ENCODE assay signal across 7 mouse cellular contexts in the genomic region with DNA sequence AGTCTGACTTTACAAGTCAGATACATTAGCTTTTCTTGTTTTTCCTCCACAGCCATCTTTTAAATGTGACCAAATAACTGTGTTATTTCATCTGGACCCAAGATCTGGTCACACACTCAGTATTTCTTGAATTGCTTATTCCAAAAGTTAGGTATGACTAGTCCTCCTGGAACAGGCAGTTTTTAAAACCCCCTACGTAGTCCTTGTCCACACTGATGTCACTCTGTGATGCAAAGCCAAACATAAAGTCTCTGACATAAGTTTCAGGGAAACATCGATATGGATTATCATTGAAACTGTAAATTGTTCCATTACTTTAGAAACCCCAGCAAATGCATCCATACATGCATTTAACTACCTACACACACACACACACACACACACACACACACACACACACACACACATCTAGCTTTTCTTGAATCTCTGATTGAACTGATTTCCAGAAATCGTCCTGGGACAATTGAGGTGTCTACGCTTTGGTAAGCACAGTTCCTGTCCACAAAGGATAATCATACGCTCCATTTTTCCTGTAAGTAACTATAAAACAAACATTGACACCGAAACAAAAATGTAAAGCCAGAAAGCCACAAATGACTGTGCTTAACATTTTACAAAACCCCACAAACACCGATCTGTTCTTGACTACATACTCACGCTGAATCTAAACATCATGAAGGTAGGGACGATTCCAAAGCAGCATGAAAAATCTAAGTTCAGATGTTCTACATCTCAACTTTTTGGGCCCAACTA. TPM values are rescaled to one million over a fixed set of nuclear protein-coding genes. Genes with fewer than 3 reads are reported as not detected.
DNase-seq lines count a peak whose midpoint lies in the region; ATAC-seq and TF ChIP-seq lines count a peak whose summit lies in the region.

No protein-coding gene starts in this region.

- peak overlapping the region; percentile 89 for H3K9ac ChIP-seq in embryonic facial prominence, embryonic 14.5 days (ENCODE audit: low read depth, low read length)
- H3K9ac ChIP-seq in limb, embryonic 11.5 days (ENCODE audit: low read length) = peak overlapping the region; percentile 90
- H3K9ac ChIP-seq in stomach, embryonic 15.5 days = peak overlapping the region; percentile 84; the same call in 1 of the 2 replicates

- ATAC-seq in embryonic facial prominence, embryonic 14.5 days (ENCODE audit: low read depth) = no peak
- ATAC-seq in limb, embryonic 11.5 days (ENCODE audit: insufficient number of reproducible peaks, low FRiP score, low TSS enrichment, low read depth) = no peak
- no peak for ATAC-seq in stomach, embryonic 15.5 days (ENCODE audit: insufficient read depth, low FRiP score, low read depth)

- H3K27ac ChIP-seq in spleen, adult 2 months (ENCODE audit: insufficient read depth, low read length) = no peak overlapping the region
- H3K27ac ChIP-seq in embryonic facial prominence, embryonic 14.5 days (replicated peaks; ENCODE audit: low read depth, low read length) = no peak overlapping the region; the same call in 1 of the 2 replicates
- H3K27ac ChIP-seq in limb, embryonic 11.5 days (replicated peaks; ENCODE audit: low read depth, low read length) = no peak overlapping the region
- no peak overlapping the region for H3K27ac ChIP-seq in stomach, embryonic 15.5 days

- 30% methylated on average over 9 of the region's 9 CpGs for WGBS in spleen, adult 2 months
- 11% methylated on average over 9 of the region's 9 CpGs for WGBS in embryonic facial prominence, embryonic 14.5 days
- 25% methylated on average over 9 of the region's 9 CpGs for WGBS in limb, embryonic 11.5 days
- WGBS in stomach, embryonic 15.5 days = 14% methylated on average over 9 of the region's 9 CpGs

- TF ChIP-seq POLR2A in spleen, adult 2 months (IDR thresholded peaks at IDR 0.05; ENCODE audit: low read depth, low read length) = no peak

- DNase-seq in spleen, adult 2 months (ENCODE audit: low read depth in 1 of 2, low spot score in 2 of 2) = no peak
- no peak for DNase-seq in spleen, adult 18-20 months
- peak; percentile 5 for DNase-seq in embryonic facial prominence, embryonic 14.5 days (ENCODE audit: low spot score)
- DNase-seq in limb, embryonic 11.5 days (ENCODE audit: low spot score) = no peak
- no peak for DNase-seq in left cerebral cortex, postnatal 36 days (ENCODE audit: low spot score in 2 of 2)
- DNase-seq in left cerebral cortex, postnatal 10 days (ENCODE audit: extremely low spot score in 1 of 2, low spot score in 2 of 2) = no peak

- peak overlapping the region; percentile 14; the same call in 1 of the 2 replicates for H3K4me3 ChIP-seq in spleen, adult 2 months (ENCODE audit: extremely low read depth, insufficient read depth, insufficient read length)
- H3K4me3 ChIP-seq in embryonic facial prominence, embryonic 14.5 days (ENCODE audit: low read depth, low read length) = peak overlapping the region; percentile 95
- H3K4me3 ChIP-seq in limb, embryonic 11.5 days (ENCODE audit: low read depth, low read length) = peak overlapping the region; percentile 80
- H3K4me3 ChIP-seq in stomach, embryonic 15.5 days (replicated peaks) = peak overlapping the region; percentile 81

- no peak for TF ChIP-seq CTCF in spleen, adult 2 months (IDR thresholded peaks at IDR 0.05; ENCODE audit: extremely low read depth, insufficient read depth, insufficient read length, insufficient replicate concordance)

- no peaks in the 10 kb centered on the region for H3K27me3 ChIP-seq in spleen, adult 2 months (ENCODE audit: control insufficient read depth, insufficient read depth, low read length)
- no peaks in the 10 kb centered on the region for H3K27me3 ChIP-seq in embryonic facial prominence, embryonic 14.5 days (replicated peaks; ENCODE audit: control insufficient read depth, insufficient read depth, low read length)
- no peaks in the 10 kb centered on the region for H3K27me3 ChIP-seq in limb, embryonic 11.5 days (ENCODE audit: control insufficient read depth, insufficient read depth, low read length)
- H3K27me3 ChIP-seq in stomach, embryonic 15.5 days (replicated peaks) = no peaks in the 10 kb centered on the region

- no peaks in the 10 kb centered on the region; the same call in 1 of the 2 replicates for H3K4me1 ChIP-seq in spleen, adult 2 months (ENCODE audit: control insufficient read depth, insufficient read depth, insufficient read length)
- H3K4me1 ChIP-seq in embryonic facial prominence, embryonic 14.5 days (ENCODE audit: control insufficient read depth, insufficient read depth, low read length) = peaks cover 14% of the 10 kb centered on the region
- H3K4me1 ChIP-seq in limb, embryonic 11.5 days (ENCODE audit: control insufficient read depth, insufficient read depth, low read length) = peaks cover 5% of the 10 kb centered on the region; the same call in 1 of the 2 replicates
- H3K4me1 ChIP-seq in stomach, embryonic 15.5 days = no peaks in the 10 kb centered on the region

- no peaks in the 10 kb centered on the region for H3K36me3 ChIP-seq in spleen, adult 2 months (ENCODE audit: control insufficient read depth, insufficient read depth, low read length)
- H3K36me3 ChIP-seq in embryonic facial prominence, embryonic 14.5 days (ENCODE audit: control insufficient read depth, insufficient read depth, low read length) = no peaks in the 10 kb centered on the region
- H3K36me3 ChIP-seq in limb, embryonic 11.5 days (ENCODE audit: control insufficient read depth, insufficient read depth, low read length) = no peaks in the 10 kb centered on the region
- H3K36me3 ChIP-seq in stomach, embryonic 15.5 days = no peaks in the 10 kb centered on the region

- H3K4me2 ChIP-seq in embryonic facial prominence, embryonic 14.5 days (ENCODE audit: low read depth, low read length) = peak overlapping the region; percentile 74
- peak overlapping the region; percentile 59 for H3K4me2 ChIP-seq in limb, embryonic 11.5 days (ENCODE audit: low read depth, severe bottlenecking)
- H3K4me2 ChIP-seq in stomach, embryonic 15.5 days = peak overlapping the region; percentile 64

- intact Hi-C loops in left cerebral cortex, postnatal 36 days (cut with DNase I) = loop anchor here (2.0 kb wide), 1 partner anchor 57 kb away; no protein-coding TSS in a partner anchor
- intact Hi-C loops in left cerebral cortex, postnatal 10 days (cut with DNase I) = loop anchor here (5.0 kb wide), 2 partner anchors 41 to 61 kb away; no protein-coding TSS in a partner anchor

- no peaks in the 10 kb centered on the region for H3K9me3 ChIP-seq in embryonic facial prominence, embryonic 14.5 days (ENCODE audit: control insufficient read depth, low read length)
- no peaks in the 10 kb centered on the region for H3K9me3 ChIP-seq in limb, embryonic 11.5 days (ENCODE audit: control insufficient read depth, low read length)
- no peaks in the 10 kb centered on the region for H3K9me3 ChIP-seq in stomach, embryonic 15.5 days

RNA-seq across cellular contexts. Expression of a gene that starts 1.5 kb away (rescaled TPM):
- polyA plus RNA-seq in spleen, adult 2 months (2012; rRNA removed) = 1.7 and 2.8 TPM in 2 replicates
- 6.6 and 10.5 TPM in 2 replicates for polyA plus RNA-seq in embryonic facial prominence, embryonic 14.5 days (2014; fragmentation: Nextera tagmentation; extraction: Ambion mirVana)
- polyA plus RNA-seq in limb, embryonic 11.5 days (2014; fragmentation: Nextera tagmentation; extraction: Ambion mirVana) = 4.1 and 6.9 TPM in 2 replicates
- polyA plus RNA-seq in stomach, embryonic 15.5 days (2015; fragmentation: Nextera tagmentation; extraction: Ambion mirVana) = 5.5 and 6.4 TPM in 2 replicates
- 10 to 100 TPM; 86.5 to 88.3 TPM for total RNA-seq in left cerebral cortex, postnatal 36 days (2021)
- 10 to 100 TPM; 46.2 to 54.6 TPM for total RNA-seq in left cerebral cortex, postnatal 10 days (2021)

Comparison
In these comparisons a context has a peak if more than half of its experiments do, and no peak if none do; other contexts are left out.
1. H3K4me3 ChIP-seq: peak in every context shown above with its lines; median percentile 95 in embryonic facial prominence, embryonic 14.5 days; 81 in stomach, embryonic 15.5 days; 80 in limb, embryonic 11.5 days; 14 in spleen, adult 2 months.